Mouse (Mus musculus) embryonic facial prominence, embryonic 10.5 days (tissue): ENCODE data around the gene Cttnbp2. TPM values are rescaled to one million over a fixed set of nuclear protein-coding genes. Genes with fewer than 3 reads are reported as not detected.

Experiments used
- DNase-seq: peaks from one replicate; pipeline ENCODE4 v3.0.0-alpha.2; 2017; ENCODE audit warnings: low spot score
- H3K27ac ChIP-seq: fragments of 300-500 bp; sonication (generic); replicated peaks from 2 replicates; pipeline ENCODE4 v1.5.1; 2016; ENCODE audit warnings: mild to moderate bottlenecking
- H3K27me3 ChIP-seq: fragments of 300-500 bp; sonication (generic); replicated peaks from 2 replicates; pipeline ENCODE4 v1.6.1; 2016; ENCODE audit warnings: low read depth, mild to moderate bottlenecking; ENCODE audit not compliant: poor library complexity, severe bottlenecking
- H3K36me3 ChIP-seq: fragments of 300-500 bp; sonication (generic); replicated peaks from 2 replicates; pipeline ENCODE4 v1.6.1; 2016; ENCODE audit warnings: mild to moderate bottlenecking, moderate library complexity
- H3K4me1 ChIP-seq: fragments of 300-500 bp; sonication (generic); 2 replicates; pipeline ENCODE4 v1.6.1; 2016
- H3K4me3 ChIP-seq: fragments of 300-500 bp; sonication (generic); 2 replicates; pipeline ENCODE4 v1.5.1; 2016; ENCODE audit warnings: mild to moderate bottlenecking, moderate library complexity
- H3K9me3 ChIP-seq: fragments of 300-500 bp; sonication (generic); 2 replicates; pipeline ENCODE4 v1.6.1; 2016; ENCODE audit warnings: mild to moderate bottlenecking
- WGBS: fragments of 180-500 bp; shearing (Covaris S2); methylation state at CpG from one replicate; pipeline ENCODE4 v1.1.7; 2016; 5-methylcytosine and 5-hydroxymethylcytosine counted together
- microRNA-seq: library from miRNA; unstranded; fragments of <30 nt; microRNA quantifications from one replicate; pipeline ENCODE4, GENCODE M21; 2017
- polyA plus RNA-seq: library from polyadenylated mRNA; unstranded; fragments of >200 nt; fragmentation: Nextera tagmentation; extraction: Ambion mirVana; gene quantifications from 2 replicates; pipeline ENCODE4 v1.2.1, GENCODE M21; 2016

The Cttnbp2 gene
- polyA plus RNA-seq, 1 experiment from 2014 or later, result 14.9 TPM

DNA sequence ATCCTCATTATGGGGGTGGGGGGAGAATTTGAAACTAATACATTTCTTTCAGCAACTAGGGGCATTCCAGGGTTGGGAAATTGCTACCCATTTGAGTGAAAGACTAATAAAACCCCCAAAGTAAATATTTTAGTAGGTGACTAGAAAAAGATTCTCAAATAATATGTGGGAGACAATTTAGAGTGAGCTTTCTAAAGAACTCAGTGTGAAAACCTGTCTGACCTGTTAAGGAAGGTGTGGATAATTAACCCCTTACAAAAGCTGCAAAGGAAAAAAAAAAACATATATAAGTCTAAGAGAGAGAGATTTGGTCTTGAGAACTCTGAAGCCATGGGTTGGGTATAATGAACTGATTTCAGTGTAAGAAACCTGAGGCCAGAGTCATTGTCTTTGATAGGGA lies 176.3 kb downstream of the Cttnbp2 start:
- H3K4me3 ChIP-seq, result no peak overlapping the region
- no peaks in the 10 kb centered on the region for H3K4me1 ChIP-seq
- no peaks in the 10 kb centered on the region for H3K27me3 ChIP-seq
- no peak overlapping the region for H3K27ac ChIP-seq
- H3K9me3 ChIP-seq, result no peaks in the 10 kb centered on the region
- DNase-seq, result no peak
- no peaks in the 10 kb centered on the region for H3K36me3 ChIP-seq

DNA sequence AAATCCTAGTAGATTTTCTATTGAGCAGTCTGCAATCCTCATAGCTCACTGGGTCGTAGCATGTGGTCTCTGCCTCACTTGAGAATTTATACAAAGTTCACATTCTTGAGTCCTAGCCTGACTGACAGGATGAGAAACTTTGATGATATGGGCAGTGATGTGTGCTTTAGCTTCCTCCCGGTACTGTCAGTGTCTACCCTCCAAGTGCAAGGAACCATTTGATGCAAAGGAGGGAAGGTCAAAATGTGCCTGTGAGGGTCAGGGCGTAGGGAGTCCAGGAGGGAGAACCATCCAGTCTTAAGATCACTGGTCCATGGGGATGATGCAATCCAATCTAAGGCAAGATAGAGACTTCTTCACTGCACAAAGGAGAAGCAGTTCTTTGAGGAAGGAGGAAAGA lies 179.2 kb downstream of the Cttnbp2 start:
- Histone ChIP-seq H3K4me1 (no peaks in the 10 kb centered on the region), H3K36me3 (no peaks in the 10 kb centered on the region), H3K27me3 (no peaks in the 10 kb centered on the region), H3K27ac (no peak overlapping the region), H3K4me3 (no peak overlapping the region), H3K9me3 (no peaks in the 10 kb centered on the region)
- 87% methylated on average over 3 of the region's 3 CpGs for WGBS
- no peak for DNase-seq

DNA sequence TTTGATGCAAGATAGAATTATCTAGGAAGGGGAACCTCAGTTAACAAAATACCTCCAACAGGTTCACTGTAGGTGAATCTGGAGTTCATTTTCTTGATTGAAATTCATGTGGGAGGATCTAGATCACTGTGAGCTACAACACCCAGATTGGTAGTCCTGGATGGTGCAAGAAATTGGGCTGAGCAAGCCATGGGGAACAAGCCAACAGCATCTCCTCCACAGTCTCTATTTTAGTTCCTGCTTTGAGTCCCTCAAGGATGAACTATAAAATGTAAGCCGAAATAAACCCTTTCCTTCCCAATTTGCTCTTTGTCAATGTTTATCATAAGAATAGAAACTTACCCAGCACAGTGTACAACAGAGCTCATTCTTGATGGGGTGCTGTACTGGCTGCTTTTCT lies 191.7 kb downstream of the Cttnbp2 start:
- H3K27me3 ChIP-seq, result no peaks in the 10 kb centered on the region
- no peaks in the 10 kb centered on the region for H3K9me3 ChIP-seq
- 85% methylated on average over 1 of the region's 1 CpGs for WGBS
- H3K27ac ChIP-seq, result no peak overlapping the region
- H3K4me1 ChIP-seq, result no peaks in the 10 kb centered on the region
- no peaks in the 10 kb centered on the region for H3K36me3 ChIP-seq
- DNase-seq, result no peak
- H3K4me3 ChIP-seq, result no peak overlapping the region

Small RNA genes within 50 kb of the gene (microRNA-seq; reads per million reads assigned to microRNA genes)
- not detected for gene Gm26233
